8 mouse cellular contexts compared by ENCODE assay signal in genomic region chr4:128924841-128925606, GRCm38 (mm10). TPM values are rescaled to one million over a fixed set of nuclear protein-coding genes. Genes with fewer than 3 reads are reported as not detected.
DNase-seq lines count a peak whose midpoint lies in the region; ATAC-seq lines count a peak whose summit lies in the region.

No protein-coding gene starts in this region.

- H3K9ac ChIP-seq in embryonic facial prominence, embryonic 14.5 days (ENCODE audit: low read depth, low read length), result peak overlapping the region; percentile 62
- H3K9ac ChIP-seq in heart, embryonic 11.5 days (ENCODE audit: low read depth, low read length), result peak overlapping the region; percentile 63; the same call in 1 of the 2 replicates
- H3K9ac ChIP-seq in kidney, embryonic 16.5 days (replicated peaks; ENCODE audit: low read length), result peak overlapping the region; percentile 64

- peak overlapping the region; percentile 76 for H3K4me2 ChIP-seq in embryonic facial prominence, embryonic 14.5 days (ENCODE audit: low read depth, low read length)
- peak overlapping the region; percentile 70 for H3K4me2 ChIP-seq in heart, embryonic 11.5 days
- H3K4me2 ChIP-seq in kidney, embryonic 16.5 days (replicated peaks; ENCODE audit: low read depth, low read length), result peak overlapping the region; percentile 81

- H3K27me3 ChIP-seq in embryonic facial prominence, embryonic 14.5 days (replicated peaks; ENCODE audit: control insufficient read depth, insufficient read depth, low read length), result no peaks in the 10 kb centered on the region
- H3K27me3 ChIP-seq in heart, embryonic 11.5 days (ENCODE audit: control insufficient read depth, insufficient read depth, low read length), result peaks cover 6% of the 10 kb centered on the region
- H3K27me3 ChIP-seq in kidney, embryonic 16.5 days (ENCODE audit: insufficient read depth, low read length), result no peaks in the 10 kb centered on the region
- no peaks in the 10 kb centered on the region for H3K27me3 ChIP-seq in splenic B cell, adult 2 months (ENCODE audit: control insufficient read depth, insufficient read depth, low read length, poor library complexity, severe bottlenecking)

- WGBS in embryonic facial prominence, embryonic 14.5 days, result 13% methylated on average over 36 of the region's 36 CpGs
- WGBS in heart, embryonic 11.5 days (ENCODE audit: insufficient replicate concordance), result 14% methylated on average over 36 of the region's 36 CpGs
- 14% methylated on average over 36 of the region's 36 CpGs for WGBS in kidney, embryonic 16.5 days

- peak overlapping the region; percentile 37 for H3K4me3 ChIP-seq in embryonic facial prominence, embryonic 14.5 days (ENCODE audit: low read depth, low read length)
- H3K4me3 ChIP-seq in heart, embryonic 11.5 days (ENCODE audit: low read depth, low read length), result peak overlapping the region; percentile 33
- H3K4me3 ChIP-seq in kidney, embryonic 16.5 days (ENCODE audit: low read length), result peak overlapping the region; percentile 46

- no peaks in the 10 kb centered on the region for H3K36me3 ChIP-seq in embryonic facial prominence, embryonic 14.5 days (ENCODE audit: control insufficient read depth, insufficient read depth, low read length)
- H3K36me3 ChIP-seq in heart, embryonic 11.5 days (ENCODE audit: control insufficient read depth, insufficient read depth, low read length), result no peaks in the 10 kb centered on the region
- no peaks in the 10 kb centered on the region for H3K36me3 ChIP-seq in kidney, embryonic 16.5 days (ENCODE audit: insufficient read depth, low read length)
- H3K36me3 ChIP-seq in splenic B cell, adult 2 months (ENCODE audit: control insufficient read depth, insufficient read depth, low read length, poor library complexity, severe bottlenecking), result no peaks in the 10 kb centered on the region

- H3K4me1 ChIP-seq in embryonic facial prominence, embryonic 14.5 days (ENCODE audit: control insufficient read depth, insufficient read depth, low read length), result 0 out of 2 replicates have a peak, but pooled peaks cover 3% of the 10 kb centered on the region
- no peaks in the 10 kb centered on the region; the same call in 1 of the 2 replicates for H3K4me1 ChIP-seq in heart, embryonic 11.5 days (ENCODE audit: control insufficient read depth, insufficient read depth, low read length)
- H3K4me1 ChIP-seq in kidney, embryonic 16.5 days (ENCODE audit: insufficient read depth, low read length), result no peaks in the 10 kb centered on the region

- H3K9me3 ChIP-seq in embryonic facial prominence, embryonic 14.5 days (ENCODE audit: control insufficient read depth, low read length), result no peaks in the 10 kb centered on the region
- no peaks in the 10 kb centered on the region for H3K9me3 ChIP-seq in heart, embryonic 11.5 days (replicated peaks; ENCODE audit: control insufficient read depth, low read length)
- H3K9me3 ChIP-seq in kidney, embryonic 16.5 days (ENCODE audit: low read length), result no peaks in the 10 kb centered on the region

- peak; percentile 80 for ATAC-seq in embryonic facial prominence, embryonic 14.5 days (ENCODE audit: low read depth)
- ATAC-seq in heart, embryonic 11.5 days (replicated peaks; ENCODE audit: insufficient number of reproducible peaks, low FRiP score, low TSS enrichment), result 0 out of 2 replicates have a peak, but pooled peaks have one; percentile 61
- ATAC-seq in kidney, embryonic 16.5 days (ENCODE audit: low FRiP score, low TSS enrichment), result peak; percentile 61

- DNase-seq in 3T3-L1 (ENCODE audit: low read depth, low spot score), result peak; percentile 35
- DNase-seq in adrenal gland, postnatal 4 days (ENCODE audit: low spot score in 2 of 2), result peak; percentile 43 to 63
- peak; percentile 96 for DNase-seq in embryonic facial prominence, embryonic 14.5 days (ENCODE audit: low spot score)
- DNase-seq in liver, result peak; percentile 76
- DNase-seq in monocyte, adult 2 months (ENCODE audit: low read depth in 1 of 2, low spot score in 2 of 2), result peak; percentile 28 to 60
- DNase-seq in splenic B cell, adult 2 months (ENCODE audit: low read depth, low spot score), result peak; percentile 86

- H3K27ac ChIP-seq in embryonic facial prominence, embryonic 14.5 days (replicated peaks; ENCODE audit: low read depth, low read length), result no peak overlapping the region
- no peak overlapping the region for H3K27ac ChIP-seq in heart, embryonic 11.5 days (ENCODE audit: low read depth, low read length)
- H3K27ac ChIP-seq in kidney, embryonic 16.5 days (ENCODE audit: low read length), result no peak overlapping the region

RNA-seq across cellular contexts. Expression of gene Azin2, which starts 37.2 kb away (rescaled TPM):
- total RNA-seq in adrenal gland, postnatal 4 days (2021), result 10 to 100 TPM; 54.8 to 61.1 TPM
- 20.0 and 27.1 TPM in 2 replicates for polyA plus RNA-seq in embryonic facial prominence, embryonic 14.5 days (2014; fragmentation: Nextera tagmentation; extraction: Ambion mirVana)
- 4.1 and 4.6 TPM in 2 replicates for polyA plus RNA-seq in heart, embryonic 11.5 days (2014; fragmentation: Nextera tagmentation; extraction: Ambion mirVana)
- 21.7 and 26.3 TPM in 2 replicates for polyA plus RNA-seq in kidney, embryonic 16.5 days (2015; fragmentation: Nextera tagmentation; extraction: Ambion mirVana)

RNA-seq across cellular contexts. Expression of gene Trim62, which starts 41.6 kb away (rescaled TPM):
- total RNA-seq in adrenal gland, postnatal 4 days (2021), result 10 to 100 TPM; 29.8 to 34.8 TPM
- polyA plus RNA-seq in embryonic facial prominence, embryonic 14.5 days (2014; fragmentation: Nextera tagmentation; extraction: Ambion mirVana), result 8.8 and 9.2 TPM in 2 replicates
- 4.4 and 6.2 TPM in 2 replicates for polyA plus RNA-seq in heart, embryonic 11.5 days (2014; fragmentation: Nextera tagmentation; extraction: Ambion mirVana)
- 6.4 and 7.2 TPM in 2 replicates for polyA plus RNA-seq in kidney, embryonic 16.5 days (2015; fragmentation: Nextera tagmentation; extraction: Ambion mirVana)

Comparison
In these comparisons a context has a peak if more than half of its experiments do, and no peak if none do; other contexts are left out.
1. DNase-seq: peak in every context shown above with its lines; median percentile 96 in embryonic facial prominence, embryonic 14.5 days; 86 in splenic B cell, adult 2 months; 76 in liver; 53 in adrenal gland, postnatal 4 days; 44 in monocyte, adult 2 months; 35 in 3T3-L1.